Mouse (Mus musculus) G1E (cell line): ENCODE measurements at regions not wholly inside any gene's neighbourhood (a gene's known extent, or its start where the extent isn't known, plus 50 kb on each side); places are given as distances from the start of the nearest gene placed in this dataset.

ENCODE experiments used
- CTCF ChIP-seq: IDR thresholded peaks from 2 replicates; pipeline ENCODE4 v1.5.1; 2012; ENCODE audit warnings: low read depth, low read length, inconsistent platforms, mixed read lengths
- POLR2AphosphoS5 ChIP-seq: IDR thresholded peaks from 2 replicates; pipeline ENCODE4 v1.6.1; 2012; ENCODE audit warnings: low read depth, low read length, inconsistent platforms; ENCODE audit not compliant: insufficient replicate concordance

DNA sequence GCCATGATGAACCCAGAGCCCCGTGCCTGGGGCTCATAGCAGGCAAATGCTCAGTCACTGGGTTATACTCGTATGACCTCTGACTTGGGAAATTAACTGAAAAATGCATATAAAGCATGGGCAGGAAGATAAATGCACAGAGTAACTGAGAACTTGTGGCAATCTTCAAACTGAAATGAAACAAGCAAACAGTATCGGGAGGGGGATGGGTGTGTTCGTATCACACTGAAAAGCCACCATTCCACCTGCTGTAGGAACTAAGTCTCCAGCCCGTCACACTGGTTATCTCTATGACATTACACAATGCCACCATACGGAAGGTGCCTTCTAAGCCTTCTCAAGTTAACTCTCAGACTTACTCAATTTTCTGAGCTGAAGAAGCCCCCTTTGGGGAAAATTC, 230.3 kb upstream of the Hes1 start:
- TF ChIP-seq CTCF (no peak), POLR2AphosphoS5 (no peak)
